Mouse (Mus musculus): ENCODE data around the gene Mxd4.
A peak's percentile ranks its signal among the peaks of the same experiment; 100 is the strongest.

Gene Mxd4

DNA sequence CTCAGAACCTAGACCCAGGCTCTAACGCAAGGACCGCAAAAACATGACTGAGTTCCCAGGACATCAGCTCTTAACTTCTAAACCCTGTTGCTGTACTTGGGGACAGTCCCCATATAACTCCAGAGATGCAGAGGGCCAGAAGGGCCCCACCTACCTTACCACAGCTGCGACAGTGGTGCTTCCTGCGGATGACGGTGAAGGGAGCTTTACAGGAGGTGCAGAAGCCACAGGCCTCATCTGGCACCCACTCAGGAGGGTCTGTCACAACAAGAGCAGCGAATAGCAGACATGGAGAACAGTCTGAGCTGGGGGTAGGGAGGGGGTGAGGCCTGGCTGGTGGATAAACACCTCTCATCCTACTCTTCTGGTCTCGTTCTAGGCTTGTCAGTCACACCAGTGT is 8.9 kb upstream of the Mxd4 start:
- DNase-seq (ENCODE audit: low spot score) = no peak

DNA sequence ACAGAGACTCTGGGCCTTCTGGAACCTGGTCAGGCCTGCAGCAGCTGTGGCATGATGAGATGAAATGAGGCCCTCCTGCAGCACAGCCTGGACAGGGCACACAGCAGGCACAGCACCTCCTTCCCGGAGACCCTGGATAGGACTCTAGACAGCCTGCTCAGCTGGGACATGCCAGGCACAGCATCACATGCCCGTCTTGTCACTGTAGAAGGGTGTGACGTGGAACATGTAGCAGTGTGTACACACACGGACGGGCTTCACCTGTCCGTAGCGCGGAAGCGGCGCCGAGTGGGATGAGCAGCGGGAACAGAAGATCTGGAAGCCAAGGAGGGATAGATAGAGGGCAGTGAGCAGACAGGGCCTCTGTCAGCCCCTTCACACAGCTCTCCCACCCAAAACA is 8.3 kb upstream of the Mxd4 start:
- no peak for DNase-seq (ENCODE audit: low spot score)

DNA sequence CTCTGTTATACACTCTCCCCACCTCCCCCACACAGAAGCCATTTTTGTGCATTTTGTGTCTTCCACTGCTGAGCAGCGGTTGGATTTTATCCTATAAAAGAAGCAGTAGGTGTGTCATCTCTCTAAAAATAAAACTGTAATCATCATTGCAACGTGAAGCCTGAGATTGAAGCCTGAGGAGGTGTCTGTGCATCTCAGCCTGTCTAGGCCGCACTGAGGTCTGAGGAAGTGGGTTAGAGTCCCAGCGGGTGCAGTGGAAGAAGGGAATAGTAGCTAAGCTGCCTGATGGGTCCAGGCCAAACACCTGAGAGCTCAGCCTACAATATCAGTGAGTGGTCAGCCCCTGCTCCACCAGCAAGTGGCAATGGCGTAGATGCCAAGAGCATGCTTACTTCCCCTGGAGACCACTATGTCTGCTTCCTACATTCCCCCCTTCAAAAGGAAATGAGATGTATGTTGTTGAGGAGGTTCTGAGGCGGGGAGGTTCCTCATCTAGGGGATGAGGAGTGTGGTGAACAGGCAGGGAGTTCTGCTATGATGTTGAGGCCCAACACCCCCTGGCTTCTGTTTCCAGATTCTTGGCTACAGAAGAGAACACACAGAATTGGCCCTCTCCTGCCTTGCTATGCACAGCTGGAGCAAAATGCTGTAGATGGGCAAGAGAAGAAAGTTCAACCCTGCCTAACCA is 7.6 kb upstream of the Mxd4 start:
- no peak for DNase-seq (ENCODE audit: low spot score)

DNA sequence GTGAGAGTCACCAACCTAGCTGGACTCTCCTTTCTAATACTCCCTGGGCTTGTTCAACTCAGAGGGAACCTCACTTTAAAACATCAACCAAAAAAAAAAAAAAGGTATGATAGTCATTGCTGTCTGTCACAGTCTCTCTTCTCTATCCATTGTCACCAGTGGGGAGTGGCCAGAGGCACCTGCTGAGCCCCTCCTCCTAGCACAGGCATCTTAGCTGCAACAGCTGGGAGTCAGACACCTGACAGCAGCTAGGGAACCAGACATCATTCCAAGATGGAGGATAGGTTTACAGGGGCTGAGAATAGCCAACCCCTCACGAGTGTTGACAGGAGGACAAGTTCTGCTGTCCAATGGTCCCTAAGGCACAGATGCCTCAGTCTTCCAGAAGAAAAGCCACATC is 6.9 kb upstream of the Mxd4 start:
- DNase-seq (ENCODE audit: low spot score) = no peak

DNA sequence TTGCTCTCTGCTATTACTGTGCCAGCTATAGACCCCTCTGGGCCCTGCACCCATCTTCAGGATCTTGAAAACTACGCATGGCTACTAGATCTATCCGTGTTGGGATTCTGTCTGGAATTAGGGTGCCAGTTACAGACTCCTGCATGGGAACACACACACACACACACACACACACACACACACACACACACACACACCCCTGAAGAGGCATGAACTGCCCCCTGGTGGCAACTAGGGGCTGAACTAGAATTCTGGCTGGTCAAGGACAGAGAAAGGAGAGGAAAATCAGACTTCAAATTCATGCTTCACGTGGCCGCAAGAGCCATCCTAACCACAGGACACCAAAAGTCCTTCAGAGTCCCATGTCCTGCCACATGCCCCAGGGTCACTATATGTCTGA is 4.3 kb upstream of the Mxd4 start:
- no peak for DNase-seq (ENCODE audit: low spot score)

DNA sequence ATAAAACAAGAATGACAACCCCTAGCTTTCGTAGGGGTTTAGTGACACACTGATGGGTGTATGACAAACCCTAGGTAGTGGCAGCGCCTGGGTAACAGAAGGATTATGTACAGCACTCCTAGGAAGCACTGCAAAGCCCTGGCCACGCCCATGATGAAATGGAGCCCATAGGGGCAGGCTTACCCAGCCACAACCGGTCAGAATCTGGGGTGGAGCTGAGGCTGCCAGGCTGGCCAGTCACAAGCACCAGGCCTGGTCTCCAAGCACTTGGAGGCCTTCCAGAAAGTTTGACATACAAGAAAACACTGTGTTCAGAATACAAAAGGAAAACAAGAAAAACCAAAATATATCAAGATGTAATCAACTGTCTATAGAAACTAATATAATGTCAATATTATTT is 3.5 kb upstream of the Mxd4 start:
- peak; percentile 33 for DNase-seq (ENCODE audit: low spot score)

DNA sequence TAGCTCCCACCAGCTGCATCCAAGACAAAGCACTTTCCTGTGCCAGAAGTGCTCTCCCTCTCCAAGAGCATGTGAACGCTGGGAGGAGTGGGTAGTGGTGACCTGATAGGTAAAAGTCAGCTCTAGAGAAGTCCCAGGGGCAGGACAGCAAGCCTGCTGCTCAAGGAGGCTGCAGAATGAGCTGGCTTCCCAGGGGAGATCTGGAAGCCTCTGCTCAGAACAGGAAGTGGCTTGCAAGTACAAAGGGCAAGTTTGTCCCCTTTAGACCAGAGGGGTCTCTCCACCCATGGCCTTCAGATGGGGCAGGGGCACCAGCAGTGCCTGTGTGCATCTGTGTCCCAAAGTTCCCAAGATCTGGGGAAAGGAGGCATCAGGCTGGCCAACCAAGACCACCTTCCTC is 2.0 kb upstream of the Mxd4 start:
- no peak for DNase-seq (ENCODE audit: low spot score)

DNA sequence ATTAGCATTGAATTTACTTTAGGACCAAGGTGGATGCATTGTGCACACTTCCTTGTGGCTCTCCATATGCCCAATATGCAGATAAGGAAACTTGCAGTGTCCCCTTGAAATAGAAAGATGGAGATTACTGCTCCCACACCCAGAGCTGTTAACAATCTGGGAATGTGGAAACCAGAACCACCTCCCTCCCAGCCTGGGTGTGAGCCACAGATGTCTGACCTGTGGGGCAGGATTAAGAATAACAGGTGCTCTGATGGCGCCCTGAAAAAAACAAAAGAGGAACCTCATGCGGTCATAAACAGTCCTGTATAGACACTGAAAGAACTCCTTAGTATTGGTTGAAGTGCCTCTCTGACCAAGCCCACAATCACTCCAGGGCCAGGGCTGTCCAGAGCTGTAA is 1.3 kb upstream of the Mxd4 start:
- DNase-seq (ENCODE audit: low spot score) = no peak

DNA sequence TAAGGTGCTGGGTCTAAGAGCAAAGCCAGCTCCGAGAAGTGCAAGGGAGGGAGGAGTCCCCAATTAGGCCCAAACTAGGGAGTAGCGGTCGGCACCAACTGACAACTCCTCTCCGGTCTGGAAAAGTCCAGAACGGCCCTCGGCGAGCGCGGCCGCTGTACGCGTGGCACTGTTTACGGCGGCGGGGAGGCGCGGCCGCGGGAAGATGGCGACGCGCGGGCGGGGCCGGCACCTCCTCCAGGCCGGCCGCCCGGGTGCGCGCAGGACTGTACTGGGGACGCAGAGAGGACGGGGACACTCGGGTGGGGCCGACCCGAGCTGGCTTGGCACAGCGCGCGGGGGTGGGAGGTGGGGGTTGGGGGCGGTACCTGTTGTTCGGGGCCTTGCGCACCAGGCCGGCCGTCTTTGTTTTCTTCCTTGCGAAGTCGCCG is 544 bp downstream of the Mxd4 start:
- DNase-seq (ENCODE audit: low spot score) = no peak

DNA sequence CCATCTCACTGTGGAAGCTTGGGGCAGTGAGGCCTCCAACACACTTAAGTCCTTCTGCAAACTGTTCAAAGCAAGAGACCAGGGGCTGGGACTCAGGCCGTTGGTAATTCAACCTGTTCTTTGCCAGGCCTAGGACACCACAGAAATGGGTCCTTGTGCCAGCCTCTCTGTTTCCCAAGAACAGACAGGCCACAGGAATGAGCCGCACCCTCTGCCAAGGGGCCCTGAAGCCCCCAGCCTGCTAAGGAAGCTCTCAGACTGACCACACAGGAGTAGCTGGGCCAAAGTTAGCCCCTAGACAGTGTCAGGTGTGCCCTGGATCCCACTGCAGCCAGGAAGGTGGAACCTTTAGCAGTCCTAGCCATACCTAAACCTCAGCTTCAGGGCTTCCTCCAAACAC is 1.1 kb downstream of the Mxd4 start:
- no peak for DNase-seq (ENCODE audit: low spot score)

DNA sequence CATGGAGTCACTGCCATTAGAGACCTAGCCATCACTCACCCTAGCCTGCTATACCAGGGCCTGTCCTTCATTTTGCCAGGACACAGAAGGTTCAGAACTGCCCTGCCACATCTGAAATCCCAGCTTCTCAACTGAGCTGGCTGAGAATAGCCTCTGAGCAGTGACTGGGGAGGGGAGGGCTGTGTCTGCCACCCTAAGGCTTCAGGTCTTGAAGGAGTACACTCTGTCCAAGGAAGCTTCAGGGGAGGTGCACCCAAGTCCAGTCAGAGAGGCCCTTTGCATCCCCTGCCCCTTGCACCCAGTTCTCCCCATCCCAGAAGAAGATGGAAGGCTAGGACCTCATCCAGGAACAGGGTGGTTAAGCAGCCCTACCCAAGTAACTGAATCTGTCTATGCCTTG is 1.7 kb downstream of the Mxd4 start:
- no peak for DNase-seq (ENCODE audit: low spot score)

DNA sequence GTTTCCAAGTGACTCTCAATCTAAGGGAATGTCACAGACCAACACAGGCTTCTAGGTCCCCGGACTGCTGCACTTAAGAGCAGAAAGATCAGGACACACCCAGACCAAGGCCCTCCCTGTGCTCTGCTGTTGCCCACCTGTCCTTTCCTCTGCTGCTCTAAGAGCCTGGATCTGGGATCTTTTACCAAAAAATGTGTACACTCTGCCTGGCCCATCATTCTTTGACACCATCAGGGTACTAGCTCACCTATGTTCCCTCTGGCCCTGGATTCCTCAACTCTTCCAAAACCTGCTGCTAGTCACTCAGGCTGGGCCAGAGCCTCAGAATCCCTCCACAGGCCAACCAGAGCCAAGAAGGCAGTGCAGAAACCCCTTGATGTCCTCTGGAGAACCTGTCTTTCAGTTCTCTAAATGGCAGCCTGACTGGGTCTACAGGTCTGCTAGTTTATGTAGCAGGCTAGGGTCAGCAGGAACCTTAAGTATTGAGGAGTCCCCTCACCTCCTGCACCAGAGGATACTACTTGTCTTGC is 2.4 kb downstream of the Mxd4 start:
- DNase-seq (ENCODE audit: low spot score) = no peak

DNA sequence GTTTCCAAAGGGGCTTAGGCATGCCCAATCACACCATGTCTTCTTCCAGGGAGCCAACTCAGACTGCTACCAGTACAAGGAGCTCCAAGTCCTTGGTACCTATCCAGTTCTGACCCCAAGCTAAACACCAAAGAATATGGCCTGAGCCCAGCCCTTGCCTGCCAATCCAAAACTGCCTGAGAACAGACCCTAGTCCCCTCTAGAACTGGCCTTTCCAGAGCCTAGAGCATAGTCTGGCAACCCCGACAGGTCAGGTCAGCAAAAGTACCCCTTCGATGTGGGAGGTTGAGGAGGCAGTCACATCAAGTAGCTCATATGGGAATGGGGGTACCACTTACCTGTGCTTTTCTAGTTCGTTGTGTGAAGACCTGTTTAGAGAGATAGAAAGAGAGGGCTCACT is 3.5 kb downstream of the Mxd4 start:
- DNase-seq (ENCODE audit: low spot score) = no peak

DNA sequence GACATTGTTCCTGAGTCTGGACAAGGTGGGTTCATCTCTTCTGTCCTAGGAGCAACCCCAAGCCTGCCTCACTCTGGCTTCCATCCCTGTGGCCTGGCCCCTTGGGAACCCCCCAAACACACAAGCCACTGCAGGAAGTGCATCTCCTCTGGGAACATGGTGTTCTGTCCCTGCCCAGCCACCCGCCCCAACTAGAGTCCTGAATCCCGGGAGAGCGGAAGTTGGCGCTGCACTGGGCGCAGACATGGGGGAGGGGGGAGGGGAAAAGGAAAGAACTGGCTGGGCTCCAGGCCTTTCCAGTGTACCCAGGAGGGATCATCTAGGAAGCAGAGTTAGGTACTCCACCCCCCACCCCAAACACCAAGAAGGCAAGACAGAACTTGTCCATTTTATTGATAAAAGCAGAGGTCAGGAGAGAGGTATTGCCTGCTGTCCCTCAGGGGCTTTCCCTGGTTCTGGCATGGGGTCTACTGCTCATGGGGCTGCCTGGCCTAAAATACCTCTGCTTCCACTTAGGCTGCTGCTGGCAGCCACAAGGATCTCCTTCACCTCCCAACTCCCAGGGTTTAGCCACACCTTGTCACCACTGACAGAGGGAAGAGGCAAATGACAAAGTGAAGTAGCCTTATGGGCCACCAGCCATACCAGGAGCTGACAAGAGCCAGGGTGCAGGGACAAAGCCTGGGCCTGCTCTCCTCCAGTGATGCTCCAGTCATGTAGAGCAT is 4.2 kb downstream of the Mxd4 start:
- DNase-seq (ENCODE audit: low spot score) = no peak

DNA sequence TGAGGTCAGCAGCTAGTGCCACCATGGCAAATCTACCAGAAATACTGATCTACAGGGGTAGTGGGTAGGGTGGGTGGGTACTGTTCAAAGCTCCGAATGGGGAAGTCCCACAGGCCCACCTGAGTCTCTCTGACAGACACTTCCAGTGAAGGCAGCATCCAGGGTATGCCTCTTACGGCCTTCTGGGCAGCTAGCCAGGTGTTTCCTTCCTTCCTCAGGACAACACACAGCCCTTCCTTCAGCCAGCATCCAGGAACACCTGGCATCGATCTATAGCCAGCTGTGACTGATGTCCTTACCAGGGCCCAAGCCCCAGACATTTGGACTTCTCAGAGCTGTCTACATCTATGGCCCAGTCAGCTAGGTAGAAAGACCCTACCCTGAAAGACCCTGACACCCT is 5.0 kb downstream of the Mxd4 start:
- DNase-seq (ENCODE audit: low spot score) = no peak

DNA sequence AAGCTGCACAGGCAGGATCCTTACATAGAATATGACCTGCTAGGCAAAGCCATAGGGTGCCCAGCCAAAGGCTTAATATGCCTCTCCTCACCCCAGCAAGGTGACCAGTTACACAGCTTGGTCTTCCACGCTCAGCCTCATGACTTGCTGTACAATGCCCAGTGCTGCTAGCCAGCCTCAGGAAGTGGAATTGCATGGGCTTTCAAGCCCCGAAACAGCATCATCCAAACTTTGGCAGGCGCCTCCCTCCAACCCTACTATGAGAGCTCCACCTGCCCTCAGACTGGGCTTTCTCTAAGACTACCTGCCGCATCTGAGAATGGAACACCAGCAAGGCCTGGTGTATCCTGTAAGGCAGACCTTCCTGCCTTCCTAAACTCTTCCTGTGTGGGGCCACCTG is 9.7 kb downstream of the Mxd4 start:
- DNase-seq (ENCODE audit: low spot score) = no peak

DNA sequence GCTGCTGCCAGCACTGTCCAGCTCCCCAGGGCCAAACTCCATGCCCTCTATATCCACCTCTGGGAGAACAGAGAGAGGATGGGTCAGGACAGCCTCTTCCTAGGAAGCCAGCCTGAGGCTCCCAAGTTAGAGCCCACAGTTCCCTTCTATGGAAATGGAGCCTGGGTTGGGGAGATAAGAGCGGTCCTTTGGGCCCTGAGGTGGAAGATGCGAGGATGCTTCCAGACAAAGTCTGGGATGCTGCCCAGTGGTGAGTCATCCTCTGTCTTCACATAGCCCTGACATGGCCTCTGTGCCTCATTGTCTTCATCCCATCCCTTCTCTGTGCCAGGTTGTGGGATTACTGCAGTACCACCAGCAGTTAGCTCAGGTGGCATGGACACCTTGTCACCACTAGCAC is 10.4 kb downstream of the Mxd4 start:
- no peak for DNase-seq (ENCODE audit: low spot score)

DNA sequence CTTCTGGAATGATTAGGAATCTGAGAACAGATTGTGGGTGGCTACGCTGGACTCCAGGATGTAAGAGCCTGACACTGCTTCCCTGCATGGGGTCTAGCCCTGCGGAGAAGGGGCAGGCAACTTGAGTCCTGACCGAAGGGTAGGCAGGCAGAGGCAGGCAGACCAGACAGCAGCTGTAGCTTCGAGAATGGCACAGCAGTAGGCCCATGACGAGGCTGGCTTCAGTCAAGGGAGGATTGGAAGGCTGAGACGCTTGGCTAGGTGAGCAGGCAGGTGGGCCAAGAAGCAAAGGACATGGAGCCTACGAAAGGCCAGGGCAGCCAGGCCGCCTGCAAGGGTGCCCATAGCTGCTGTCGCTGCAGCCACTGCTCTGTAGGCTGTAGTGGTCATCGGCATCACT is 10.8 kb downstream of the Mxd4 start:
- DNase-seq (ENCODE audit: low spot score) = no peak

DNA sequence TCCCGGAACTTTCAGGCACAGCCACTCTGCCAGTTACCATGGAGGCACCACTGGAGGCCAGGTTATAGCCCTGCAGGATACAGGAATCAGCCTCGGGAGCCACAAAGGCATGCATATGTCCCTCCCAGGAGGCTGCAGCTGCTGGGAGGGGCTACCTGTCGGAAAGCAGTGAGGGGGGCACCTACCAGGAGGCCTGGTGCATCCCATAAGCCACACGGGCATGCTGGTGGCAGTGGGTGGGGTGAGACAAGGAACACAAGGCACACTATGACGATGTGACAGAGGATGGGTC is 12.2 kb downstream of the Mxd4 start:
- DNase-seq (ENCODE audit: low spot score) = no peak

DNA sequence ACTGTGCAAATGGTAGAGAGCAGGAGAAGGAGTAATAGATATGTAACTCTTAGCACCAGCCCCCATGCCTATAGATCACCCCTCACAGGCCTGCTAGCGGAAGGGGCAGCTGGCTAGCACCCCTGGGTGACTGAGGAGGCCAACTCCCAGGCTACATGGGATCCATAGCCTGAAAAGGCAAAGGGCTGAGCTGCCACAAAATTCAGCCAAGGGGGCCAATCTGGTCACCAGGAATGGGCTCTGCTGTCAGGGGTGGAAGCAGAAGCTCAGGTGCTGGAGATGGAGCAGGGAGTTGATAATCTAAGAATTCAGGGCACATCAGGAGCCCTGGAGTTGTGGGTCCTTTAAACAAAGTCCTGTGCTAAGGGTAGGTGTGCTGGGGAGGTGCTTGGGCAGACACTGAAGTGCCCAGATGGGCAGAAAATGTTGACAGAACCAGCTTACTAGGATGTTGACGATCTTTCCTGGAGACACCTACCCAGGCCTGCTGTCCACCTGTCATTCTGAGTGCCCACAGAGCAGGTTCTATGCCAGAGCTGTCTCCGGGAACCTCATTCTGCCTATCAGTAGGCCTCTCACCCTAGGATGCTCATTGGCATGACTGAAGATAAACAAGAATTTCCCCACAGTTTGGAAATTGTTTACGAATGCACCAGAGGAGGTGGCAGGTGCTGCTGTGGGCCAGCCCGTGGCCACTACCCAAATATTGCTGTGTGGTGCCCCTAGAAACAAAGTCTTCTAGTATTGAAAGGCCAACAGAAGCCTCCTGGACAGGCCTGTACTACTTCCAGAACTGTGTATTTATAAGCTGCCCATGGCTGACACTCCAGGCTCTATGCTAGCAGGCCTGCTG is 12.7 kb downstream of the Mxd4 start:
- no peak for DNase-seq (ENCODE audit: low spot score)

DNA sequence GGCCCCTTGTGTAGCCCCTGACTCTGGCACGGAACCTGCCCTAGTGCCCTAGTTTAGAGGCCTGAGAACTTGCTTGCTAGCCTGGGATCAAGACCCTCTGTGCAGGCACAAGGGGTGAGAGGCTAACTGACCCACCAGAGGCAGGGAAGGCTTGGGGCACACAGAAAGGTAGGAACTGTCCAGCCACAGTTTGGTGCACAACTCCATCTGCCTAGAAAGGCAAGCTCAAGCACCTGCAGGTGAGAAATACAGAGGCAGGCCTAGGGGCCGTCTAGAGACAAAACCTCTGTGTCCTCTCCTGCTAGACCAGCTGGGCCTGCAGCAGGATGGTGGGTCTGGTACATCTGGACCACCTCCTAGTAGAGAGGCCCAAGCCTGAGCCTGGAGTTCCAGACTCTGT is 13.5 kb downstream of the Mxd4 start:
- DNase-seq (ENCODE audit: low spot score) = no peak

DNA sequence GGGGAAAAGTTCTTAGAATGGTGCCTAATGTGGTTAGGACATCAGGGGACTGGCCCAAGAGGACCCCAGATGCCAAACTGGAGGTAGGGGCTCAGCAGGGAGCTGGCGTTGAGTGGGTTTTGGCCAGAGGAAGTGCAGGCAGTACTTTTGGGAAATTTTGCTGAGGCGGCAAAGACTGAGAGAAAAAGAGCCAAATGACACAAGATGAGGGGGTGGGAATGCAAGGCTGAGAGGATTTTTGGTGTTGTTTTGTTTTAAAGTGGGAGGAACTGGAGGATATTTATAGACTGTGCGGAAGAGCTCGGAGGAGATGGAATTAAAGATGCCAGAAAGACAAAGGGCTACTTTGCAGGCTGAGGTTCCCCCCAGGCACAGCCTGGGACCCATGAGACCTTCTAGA is 16.8 kb downstream of the Mxd4 start:
- DNase-seq (ENCODE audit: low spot score) = no peak

DNA sequence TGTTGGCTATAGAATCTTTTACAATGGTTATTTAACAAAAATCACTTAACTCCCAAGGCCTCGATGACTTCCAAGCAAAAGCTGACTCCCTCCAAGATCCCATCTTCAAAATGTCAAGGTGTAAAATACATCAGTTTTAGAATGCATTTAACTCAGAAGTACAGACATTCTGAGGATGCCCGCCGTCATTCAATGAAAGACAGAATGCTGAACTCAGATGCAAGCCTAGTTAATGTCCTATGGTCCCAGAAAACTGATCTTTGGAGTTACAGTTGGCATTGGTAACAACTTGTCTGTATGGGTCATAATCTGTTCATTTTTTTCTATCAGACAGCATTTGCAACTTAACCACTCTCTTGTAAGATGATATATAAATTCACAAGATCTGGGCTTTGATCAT is 17.6 kb downstream of the Mxd4 start:
- no peak for DNase-seq (ENCODE audit: low spot score)

Measured in ovary, postnatal 14 days (tissue).